Mouse (Mus musculus) cerebellum, adult 11 months (tissue): Measurements from ENCODE around the gene 4933425L06Rik.

ENCODE experiments used
- DNase-seq: peaks from one replicate; pipeline ENCODE4 v3.0.0; 2022

The 4933425L06Rik gene

DNA sequence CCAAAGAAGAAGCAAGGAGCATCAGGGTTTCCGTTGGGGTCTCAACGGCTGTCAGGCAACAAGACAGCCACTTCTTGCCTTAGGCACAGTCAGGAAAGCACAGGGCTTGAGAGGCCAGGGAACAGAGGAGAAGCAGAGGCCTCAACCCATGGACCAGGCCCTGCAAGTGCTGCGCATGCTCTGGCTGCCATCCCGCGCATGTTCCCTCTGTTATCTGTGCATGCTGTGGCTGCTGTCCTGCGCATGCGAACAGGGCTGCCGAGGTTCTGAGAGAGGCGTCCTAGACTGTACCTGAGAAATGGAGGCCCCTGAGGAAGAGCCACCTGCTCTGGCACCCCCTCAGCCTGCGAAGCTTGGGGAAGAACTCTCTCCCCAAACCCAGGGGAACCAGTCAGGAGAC lies at the start of gene 4933425L06Rik:
Gene 4933425L06Rik, plus strand, starts transcription at position 261 of the 400 bp plus-strand sequence.
- no peak for DNase-seq

DNA sequence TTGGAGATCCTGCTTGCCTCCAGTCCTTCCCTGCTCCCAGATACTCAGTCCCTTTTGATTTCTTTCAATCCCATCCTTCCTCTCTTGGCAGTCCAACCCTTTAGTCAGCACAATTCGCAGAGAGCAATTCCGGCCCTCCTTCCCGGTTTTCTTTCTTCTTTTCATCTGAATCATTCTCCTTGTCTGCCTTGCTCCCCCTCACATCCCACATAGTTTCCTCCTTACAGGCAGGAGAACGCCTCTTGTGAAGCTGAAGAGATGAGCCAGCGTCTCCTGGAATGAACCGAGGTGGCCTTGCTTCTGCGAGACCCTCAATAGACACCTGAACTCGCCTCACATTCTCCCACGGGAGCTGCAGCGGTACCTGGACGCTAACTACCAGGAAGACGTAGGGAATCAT lies 44.1 kb upstream of the 4933425L06Rik start:
- DNase-seq = no peak

DNA sequence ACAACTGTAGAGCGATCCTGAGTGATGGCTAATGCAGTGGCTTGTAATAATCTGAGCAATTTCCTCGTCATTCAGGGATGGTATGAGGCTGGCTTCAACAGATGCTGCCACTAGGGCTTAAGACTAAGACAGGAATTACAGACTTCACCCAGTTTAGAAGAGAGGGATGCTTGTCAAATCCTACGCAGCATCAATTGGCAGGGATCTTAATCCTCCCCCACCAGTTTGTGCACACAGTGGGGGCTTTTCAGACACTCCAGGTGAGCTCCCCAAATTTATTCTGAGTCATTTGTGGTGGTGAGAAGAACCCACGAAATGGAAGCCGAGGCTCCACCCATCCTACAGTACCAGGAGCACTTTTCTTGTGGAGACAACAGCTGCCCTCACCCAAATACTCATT lies 43.6 kb upstream of the 4933425L06Rik start:
- DNase-seq = no peak

DNA sequence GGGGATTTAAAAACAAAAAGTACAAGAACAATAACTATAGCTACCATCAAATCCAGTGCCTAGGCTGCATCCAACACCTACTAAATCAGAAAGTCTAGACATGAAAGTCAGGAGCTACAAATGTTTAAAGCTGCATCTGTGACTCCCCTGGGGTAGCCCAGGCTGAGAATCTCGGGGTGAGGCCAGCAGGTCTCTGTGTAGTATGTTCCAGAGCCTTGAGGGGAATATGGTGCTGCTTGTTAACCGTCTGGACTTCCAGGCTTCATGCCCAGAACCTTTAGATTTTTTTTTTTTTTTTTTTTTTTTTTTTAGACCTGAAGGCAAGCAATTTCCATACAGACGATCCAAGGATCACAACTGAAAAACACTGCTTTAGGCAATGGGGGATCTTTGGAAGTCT lies 38.0 kb upstream of the 4933425L06Rik start:
- peak; percentile 27 for DNase-seq

DNA sequence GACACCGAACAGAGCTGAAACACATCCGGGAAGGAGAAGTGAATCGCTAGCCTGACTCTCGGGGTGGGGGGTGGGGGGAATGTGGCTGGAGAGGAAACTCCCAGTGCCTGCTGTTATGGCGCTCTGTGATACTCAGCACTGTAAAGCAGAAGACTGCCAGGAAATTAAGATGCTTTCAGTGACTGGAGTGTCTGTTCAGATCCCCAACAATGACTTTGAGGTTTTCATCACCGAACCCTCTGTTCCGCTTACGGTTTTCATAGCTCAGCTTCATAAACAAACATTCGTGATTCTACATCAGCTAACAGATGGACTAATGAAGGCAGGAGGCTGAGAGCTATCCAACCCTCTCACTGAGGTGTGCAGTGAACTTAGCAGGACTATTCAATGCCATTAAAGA lies 34.5 kb upstream of the 4933425L06Rik start:
- DNase-seq = no peak

DNA sequence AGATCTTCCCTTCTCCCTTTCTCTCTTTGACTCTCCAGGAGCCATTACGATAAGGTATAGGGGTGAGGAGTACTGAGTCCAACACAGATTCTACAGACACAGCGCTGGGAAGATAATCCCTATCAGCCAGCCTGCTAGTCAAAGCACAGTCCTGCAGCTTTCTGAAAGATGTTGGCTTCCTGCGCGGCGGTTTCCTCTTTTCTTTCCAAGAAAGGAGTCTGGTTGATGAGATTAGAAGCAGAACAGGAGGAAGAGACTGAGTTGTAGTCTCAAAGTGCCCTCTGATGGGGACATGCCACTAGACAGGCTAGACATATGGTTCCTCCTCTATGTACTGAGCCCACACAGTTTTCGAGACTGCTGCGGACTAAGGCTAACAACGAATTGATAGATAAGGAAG lies 33.3 kb upstream of the 4933425L06Rik start:
- no peak for DNase-seq

DNA sequence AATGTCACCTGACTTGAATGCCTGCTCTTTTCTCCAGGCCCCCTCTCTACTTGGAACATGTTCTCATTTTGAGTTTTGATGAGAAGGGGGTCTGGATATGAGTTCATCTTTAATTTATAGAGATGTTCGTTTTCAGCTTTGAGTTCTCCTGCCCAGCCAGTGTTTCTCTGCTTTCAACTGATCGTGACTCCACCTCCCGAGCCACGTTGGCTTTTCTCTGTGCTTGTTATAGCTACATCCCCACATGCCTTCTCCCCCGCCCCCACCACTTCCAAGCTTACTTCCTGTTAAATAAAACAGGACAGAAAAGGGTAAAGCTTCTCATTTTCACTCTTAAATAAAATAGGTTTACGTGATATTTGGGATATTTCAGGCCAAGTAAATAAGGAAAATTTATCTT lies 30.5 kb upstream of the 4933425L06Rik start:
- no peak for DNase-seq

DNA sequence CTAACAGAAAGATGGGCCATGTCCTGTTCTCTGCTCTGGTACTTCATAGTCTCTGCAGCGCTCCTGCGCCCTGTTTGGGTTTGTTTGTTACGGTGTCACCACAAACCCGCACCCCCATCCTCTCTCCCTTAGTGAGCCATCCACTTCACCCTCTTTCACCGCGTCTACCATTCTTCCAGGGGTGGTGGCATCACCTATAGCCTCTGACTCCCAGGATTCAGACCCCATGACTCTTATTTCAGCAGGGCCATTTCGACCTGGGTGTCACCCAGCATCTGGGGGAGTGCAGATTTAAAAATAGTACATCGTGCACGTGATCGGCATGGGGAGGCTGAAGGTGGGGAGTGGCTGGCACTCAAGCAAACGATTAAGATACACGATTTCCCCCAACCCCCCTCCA lies 28.3 kb upstream of the 4933425L06Rik start:
- peak; percentile 35 for DNase-seq

DNA sequence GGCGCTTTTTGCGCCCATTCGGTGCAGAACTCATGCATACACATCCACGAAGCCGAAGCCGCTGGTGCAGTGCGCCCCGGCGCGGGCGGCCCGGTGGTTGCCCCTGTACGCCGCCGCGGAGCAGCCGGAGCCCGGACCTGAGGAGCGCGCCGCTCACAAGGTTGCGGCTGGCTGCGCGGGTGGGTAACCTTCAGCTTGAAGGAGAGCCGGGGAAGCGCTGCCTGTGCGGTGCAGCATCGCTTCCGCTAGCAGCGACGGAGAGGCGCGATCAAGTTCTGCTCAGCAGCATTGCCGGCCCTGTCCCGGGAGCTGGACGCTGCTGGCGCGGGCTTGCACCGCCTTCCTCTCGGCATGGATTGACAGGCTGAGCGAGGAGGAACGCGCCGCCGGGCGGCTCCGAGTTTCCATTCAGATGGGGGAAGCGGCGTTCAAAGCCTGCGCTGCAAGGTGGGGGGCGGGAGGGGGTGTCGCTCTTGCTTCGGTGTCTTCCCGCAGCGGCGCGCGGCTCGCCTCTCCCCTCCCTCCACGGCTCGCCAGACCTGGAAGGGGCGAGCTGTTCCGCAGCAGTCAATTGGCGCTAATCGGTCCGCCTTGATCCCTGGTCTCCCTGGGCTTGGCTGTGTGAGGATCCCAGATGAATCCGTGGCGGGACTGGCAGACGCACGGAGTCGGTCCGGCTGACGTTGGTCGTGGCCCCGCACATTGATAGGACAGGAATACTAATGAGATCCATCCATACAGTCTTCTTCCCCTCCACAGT lies 27.6 kb upstream of the 4933425L06Rik start, which contains the start of gene Rgs7bp:
Gene Rgs7bp, minus strand, starts transcription at position 750 of the 760 bp plus-strand sequence.
- peak; percentile 74 for DNase-seq

DNA sequence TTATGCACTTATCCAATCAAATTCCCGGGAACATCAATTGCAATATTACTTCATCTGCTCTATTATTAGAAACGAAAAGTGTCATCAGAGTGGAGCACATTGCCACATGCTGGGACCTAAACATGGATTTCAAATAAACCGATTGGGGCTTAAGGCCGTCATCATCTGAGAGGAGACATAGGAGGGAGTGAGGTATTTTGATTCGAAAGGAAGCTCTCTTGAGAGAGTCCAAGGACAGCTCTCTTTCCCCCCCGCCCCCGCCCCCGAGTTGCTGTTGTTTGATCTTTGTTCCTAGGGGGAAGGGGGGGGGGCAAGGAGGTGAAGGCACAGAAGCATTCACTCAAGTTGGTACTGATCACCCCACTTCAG lies 27.0 kb upstream of the 4933425L06Rik start:
- no peak for DNase-seq

DNA sequence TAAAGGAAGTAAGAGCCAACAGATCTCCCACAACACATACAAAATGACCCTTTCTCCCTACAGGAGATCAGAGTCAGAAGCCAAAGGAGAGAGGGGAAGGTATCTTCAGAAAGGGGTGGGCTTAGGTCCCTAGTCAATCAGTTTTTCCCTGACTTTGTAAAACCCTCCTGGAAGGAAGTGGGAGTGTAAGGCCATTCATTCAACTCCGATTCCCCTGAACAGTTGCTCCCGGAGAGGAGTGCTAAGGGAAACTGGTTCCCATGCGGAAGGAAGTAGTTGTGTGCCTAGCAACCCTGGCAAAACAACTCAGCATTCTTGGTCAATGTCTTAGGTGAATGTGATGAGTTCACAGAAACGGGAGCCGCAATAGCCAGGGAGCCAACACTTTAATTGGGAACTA lies 26.5 kb upstream of the 4933425L06Rik start:
- DNase-seq = no peak

DNA sequence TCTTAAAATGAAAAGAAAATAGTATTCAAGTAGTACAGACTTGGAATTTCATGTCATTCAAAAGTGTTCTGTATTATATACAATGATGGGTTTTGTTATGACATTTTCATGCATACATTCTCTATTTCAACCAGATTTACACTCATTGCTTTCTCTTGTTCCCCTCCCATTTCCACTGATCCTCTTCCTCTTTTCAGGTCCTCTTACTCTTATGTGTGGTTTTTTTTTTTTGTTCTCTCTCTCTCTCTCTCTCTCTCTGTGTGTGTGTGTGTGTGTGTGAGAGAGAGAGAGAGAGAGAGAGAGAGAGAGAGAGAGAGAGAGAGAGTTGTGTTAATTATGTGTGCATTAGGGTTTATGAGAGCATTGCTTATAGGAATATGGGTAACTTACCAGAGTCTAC lies 15.8 kb upstream of the 4933425L06Rik start:
- no peak for DNase-seq

DNA sequence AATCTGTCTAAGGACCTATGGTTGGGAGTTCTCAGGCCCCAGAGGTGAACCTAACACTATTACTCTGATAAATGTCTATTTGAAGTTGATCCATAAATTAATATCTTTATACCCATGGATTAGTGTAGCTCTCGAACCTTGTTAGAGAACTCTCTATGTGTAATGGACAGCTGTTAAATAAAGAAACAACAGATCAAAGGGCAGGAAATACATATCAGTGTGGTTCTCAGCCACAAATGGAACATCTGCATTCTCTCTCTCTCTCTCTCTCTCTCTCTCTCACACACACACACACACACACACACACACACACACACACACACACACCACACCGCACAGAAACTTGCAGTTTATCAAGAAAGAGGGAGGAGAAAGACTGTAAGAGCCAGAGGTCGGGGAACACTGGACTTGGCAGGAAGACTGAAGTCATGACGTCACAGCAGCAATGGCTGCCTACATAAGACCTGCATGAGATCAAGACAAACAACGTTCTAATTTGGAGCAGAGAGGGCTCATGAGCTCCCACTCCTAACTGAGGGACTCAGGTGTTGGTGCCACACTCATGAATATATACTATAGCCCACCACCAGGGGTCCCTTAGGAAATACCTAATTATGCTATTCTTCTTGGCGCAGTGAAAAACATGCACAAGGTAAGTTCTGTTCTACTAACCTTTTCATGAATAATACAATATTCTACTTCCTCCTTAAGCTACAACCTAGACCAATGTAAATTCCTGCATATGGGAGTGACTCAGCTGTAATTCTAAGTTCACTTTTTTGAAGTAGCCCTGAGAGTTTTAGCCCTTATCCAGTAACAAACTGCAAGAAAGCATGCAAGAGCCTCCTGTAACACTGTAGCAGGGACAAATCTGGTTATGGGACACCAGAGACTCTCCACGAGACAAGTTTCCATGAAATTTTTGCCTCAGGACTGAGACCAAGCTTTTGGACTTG lies 14.8 kb upstream of the 4933425L06Rik start:
- no peak for DNase-seq

DNA sequence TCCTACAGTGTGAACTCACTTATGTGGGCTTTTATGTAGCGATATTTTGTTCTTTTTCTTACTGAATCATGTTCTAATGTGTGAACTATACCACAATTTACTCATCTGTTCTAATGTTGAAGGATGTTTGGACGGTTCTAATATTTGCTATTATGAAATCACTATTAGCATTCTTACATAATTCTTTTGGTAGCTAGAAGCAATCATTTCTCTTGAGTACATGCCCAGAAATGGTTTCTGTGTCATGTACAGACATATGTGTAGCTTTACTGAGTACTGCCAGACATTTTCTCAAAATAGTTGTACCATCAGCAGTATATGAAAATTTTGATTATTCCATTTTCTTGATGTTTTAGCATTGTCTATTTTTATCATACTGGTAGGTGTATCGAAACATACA lies 7.4 kb downstream of the 4933425L06Rik start:
- no peak for DNase-seq

DNA sequence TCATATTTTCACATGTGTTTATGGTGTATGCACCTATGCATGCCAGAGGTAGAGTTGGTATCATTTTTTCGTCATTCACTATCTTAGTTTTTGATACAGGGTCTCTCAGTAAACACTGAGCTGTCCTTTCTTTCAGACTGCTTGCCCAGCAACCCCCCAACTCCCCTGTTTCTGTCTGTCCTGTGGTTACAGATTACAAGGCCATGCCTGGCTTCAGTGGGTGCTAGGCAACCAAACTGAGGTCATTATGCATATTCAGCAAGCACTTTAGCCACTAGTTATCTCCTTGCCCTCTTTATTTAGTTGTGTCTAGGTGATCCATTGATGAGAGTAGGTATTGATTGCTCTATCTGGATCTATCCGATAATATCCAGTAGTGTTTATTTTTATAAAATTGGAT lies 14.4 kb downstream of the 4933425L06Rik start:
- no peak for DNase-seq

DNA sequence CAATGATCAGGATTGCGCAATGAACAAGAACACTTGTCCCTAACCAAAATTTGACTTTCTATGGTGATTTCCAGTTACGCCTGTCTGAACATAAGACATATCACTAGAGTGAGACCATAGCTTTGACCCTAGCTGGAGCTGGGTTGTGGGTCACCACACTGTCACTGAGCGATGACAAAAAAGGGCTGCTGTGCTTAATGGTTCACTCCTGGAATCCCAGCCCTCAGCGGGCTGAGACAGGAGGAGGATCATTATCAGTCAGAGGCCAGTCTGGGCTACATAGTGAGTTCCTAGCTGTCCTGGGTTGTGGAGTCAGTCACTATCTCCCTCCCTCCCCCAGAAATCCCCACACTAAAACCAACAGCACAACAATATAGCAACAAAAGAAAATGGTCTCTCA lies 18.8 kb downstream of the 4933425L06Rik start:
- no peak for DNase-seq

DNA sequence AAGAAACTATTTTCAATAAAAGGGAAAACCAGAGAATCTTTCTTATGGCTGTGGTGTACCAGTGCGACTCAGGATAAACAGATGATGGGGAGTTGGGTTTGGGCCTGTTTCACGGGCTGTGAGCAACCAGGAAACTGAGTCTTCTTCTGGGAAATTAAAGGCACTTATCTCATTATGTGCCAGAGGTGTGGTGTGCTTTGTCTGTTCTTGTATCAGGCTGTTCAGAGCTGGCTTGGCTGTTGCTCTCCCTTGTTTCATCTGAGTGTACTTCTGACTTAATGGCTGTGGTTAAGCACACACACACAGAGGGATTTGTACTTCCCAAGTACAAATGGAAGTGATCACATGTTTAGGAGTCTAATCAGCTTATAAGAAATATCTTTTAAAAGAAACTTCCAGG lies 22.5 kb downstream of the 4933425L06Rik start:
- no peak for DNase-seq

DNA sequence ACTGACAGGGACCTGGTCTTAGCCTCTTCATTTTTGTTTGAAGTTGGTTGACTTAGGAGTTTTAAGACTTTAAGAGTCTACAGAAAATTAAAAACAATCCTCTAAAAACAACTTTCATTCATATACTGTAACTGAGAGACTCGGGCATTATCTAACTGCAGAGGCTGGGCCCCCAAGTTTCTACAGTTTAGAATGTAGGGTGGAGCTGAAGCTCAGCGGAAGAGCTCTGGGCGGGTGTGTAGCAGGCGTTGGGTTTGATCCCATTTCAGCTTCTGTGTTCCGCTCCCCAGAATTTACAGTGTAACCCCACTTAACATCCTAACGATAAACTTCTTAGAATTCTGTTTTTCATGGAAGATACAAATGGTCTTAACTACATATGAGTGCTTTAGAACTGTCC lies 29.7 kb downstream of the 4933425L06Rik start:
- no peak for DNase-seq

DNA sequence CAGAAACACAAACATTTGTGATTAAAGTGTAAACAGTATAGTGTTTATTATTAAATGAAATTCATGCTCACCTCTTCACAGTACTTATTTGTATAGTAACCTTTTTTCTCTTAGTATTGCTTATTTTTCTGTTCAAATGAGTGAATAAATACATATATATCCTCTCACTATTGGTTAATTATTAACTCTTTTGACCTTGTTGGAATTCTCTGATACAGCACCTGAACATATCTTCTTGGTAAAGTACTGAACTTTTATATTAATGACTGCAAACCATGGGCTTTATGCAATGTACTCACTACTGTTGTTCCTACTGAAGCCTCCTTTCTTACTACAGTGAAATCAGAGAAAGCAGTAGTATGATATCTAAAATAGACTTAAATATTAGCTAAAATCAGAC lies 39.7 kb downstream of the 4933425L06Rik start:
- DNase-seq = no peak

DNA sequence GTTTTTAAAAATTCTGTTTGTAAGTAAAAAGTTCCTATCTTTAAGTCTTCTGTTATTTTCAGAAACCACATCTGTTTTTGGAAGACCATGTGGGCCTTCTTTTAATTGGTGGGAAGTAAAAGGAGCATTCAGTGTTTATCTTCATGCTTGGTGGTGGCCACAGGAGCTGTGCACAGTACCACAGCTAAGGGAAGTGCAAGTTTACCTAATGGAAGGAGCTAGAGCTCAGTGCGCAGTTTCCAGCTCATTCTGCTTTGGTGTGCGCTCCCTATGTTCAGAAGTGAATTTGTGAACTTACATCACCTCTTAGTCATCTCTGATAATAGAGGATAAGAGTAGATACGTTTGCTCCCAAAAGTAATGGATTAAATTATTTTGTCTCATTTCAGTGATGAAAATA lies 40.2 kb downstream of the 4933425L06Rik start:
- DNase-seq = no peak

DNA sequence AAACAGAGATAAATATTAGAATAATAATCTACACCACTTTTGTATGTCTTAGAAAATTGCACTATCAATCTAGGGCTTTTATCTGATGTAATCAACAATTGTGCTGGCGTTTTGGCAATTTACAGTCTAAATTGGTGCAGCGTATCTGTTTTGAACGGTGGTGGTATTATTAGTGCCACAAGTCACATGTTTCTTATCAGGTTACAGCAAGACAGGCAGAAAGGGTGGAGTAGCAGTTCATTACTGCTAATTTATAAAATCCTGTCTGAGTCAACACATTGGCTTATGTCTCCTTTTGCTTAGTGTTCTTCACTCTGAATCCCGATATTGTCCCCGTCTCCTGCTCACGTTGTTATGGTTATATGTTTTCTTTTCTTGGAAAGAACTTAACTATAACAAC lies 48.2 kb downstream of the 4933425L06Rik start:
- DNase-seq = no peak

DNA sequence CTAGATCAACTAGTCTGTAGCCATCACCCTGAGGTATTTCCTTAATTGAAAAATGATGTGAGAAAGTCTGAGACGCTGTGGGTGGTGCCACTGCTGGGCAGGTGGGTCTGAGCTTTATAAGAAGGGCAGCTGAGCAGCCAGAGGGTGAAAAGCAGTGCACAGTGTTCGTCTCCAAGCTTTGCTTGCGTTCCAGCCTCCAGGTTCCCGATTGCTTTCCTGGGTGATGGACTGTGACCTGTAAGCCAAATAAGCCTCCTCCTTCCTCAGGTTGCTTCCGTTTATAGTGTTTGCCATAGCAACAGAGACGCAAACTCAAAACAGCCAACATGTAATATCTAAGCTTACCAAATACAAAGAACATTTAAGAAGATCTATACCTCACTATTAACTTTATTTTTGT lies 50.4 kb downstream of the 4933425L06Rik start:
- no peak for DNase-seq

DNA sequence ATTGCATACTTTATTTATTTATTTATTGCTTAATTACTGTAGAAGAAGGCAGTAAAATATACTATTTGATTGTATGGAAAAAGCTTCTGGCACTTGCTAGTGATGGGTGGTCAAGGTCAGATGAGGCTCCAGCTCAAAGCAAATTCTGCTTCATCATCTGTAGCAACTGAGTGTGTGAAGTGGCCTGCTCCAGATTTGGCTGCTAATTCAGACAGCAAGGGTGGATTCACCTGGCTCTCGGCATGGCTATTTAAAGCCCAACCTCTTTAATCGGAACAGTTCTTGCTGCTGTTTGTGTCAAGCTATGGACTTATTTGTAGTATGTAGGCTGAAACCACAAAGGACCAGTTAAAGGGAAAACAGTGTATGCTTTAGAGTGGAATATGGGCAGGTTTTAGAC lies 50.9 kb downstream of the 4933425L06Rik start:
- DNase-seq = no peak

DNA sequence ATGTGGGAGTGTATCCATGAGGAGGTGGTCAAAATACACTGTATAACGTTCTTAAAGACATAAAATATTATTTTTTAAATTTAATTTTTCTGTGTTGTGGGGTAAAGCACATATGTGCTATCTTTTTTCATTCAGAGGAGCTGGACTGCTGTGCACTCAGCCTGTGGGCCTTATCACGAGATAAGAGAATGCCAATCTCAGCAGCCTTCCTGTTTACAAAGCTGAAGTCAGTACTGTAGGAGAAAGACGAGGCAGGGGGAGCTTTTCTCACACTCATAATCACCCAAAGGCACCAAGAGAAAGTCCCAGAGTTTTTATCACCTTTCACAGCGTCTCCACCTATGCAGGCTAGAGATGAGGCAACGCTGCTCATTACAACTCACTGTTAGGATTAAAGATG lies 52.5 kb downstream of the 4933425L06Rik start:
- no peak for DNase-seq
